Mouse (Mus musculus): Measurements from ENCODE around the gene Fzr1. TPM values are rescaled to one million over a fixed set of nuclear protein-coding genes. Genes with fewer than 3 reads are reported as not detected.

Gene Fzr1
- total RNA-seq (2021), result 10 to 100 TPM; 30.5 to 32.7 TPM
- long read RNA-seq, experiment 1, transcript Fzr1-205 (14 exons, 3,057 nt), result major isoform, 88 of 105 reads
- long read RNA-seq, experiment 1, partial matches to known transcripts, result 7 of 105 reads
- long read RNA-seq, experiment 1, other reads (novel, unspliced or antisense), result 10 of 105 reads
- long read RNA-seq, experiment 2, transcript Fzr1-205 (14 exons, 3,057 nt), result major isoform, 89 of 107 reads
- long read RNA-seq, experiment 2, partial matches to known transcripts, result 9 of 107 reads
- long read RNA-seq, experiment 2, other reads (novel, unspliced or antisense), result 9 of 107 reads

DNA sequence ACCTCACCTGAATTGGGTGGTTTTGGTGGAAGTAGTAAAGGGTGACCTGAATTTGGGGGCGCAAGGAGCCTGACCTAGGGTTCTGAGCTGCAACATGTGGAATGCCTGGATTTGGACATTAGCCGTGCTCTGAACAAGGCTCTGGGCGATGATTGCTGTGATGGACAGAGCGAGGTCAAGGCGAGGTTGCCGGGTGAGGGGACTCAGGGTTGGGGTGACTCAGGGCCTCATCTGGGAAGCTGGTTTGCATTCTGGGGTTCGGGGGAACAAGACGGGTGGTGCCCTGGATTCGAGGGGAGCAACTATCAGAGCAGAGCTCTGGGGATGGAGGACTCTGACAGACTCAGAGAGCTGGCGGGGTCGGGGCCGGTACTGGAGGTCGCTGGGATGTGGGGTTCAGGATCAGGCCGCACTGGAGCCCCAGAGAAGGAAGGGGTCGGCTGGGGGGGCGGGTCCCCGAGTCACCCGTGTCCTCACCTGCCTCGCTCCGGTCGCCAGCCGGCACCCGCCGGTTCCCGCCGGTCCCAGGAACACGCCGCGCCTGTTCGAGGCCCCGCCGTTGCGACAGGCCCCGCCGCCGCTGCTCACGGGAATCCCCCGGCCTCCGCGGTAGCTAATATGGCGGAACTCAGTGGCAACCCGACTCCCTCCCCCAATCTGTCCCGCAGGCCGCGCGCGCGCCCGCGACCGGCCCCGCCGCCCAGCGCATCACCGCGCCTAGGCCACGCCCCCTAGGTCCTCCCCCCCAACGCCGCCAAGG lies at the start of gene Fzr1:
TSS of gene Fzr1 (minus strand) at position 724 of the 760 bp plus-strand sequence.
- intact Hi-C loops (cut with DNase I), result loop anchor here (2.0 kb wide), 1 partner anchor 19 kb away; no protein-coding TSS in a partner anchor
- DNase-seq, result no peak

- peak in 1 of 2 experiments; percentile 4 for DNase-seq
Measured at GRCm38 (mm10) chr10:81427804-81428506, 49.6 kb upstream of the Fzr1 start.

GRCm38 (mm10) chr10:81427327-81427726 lies 49.0 kb upstream of the Fzr1 start:
- intact Hi-C loops (cut with DNase I), result no loop called here

More at GRCm38 (mm10) chr10:81427804-81428506, 49.6 kb upstream of the Fzr1 start:
- intact Hi-C loops (cut with DNase I), result no loop called here

GRCm38 (mm10) chr10:81426897-81427296 lies 48.6 kb upstream of the Fzr1 start:
- peak; percentile 79 to 83 for DNase-seq
- intact Hi-C loops (cut with DNase I), result no loop called here

More at GRCm38 (mm10) chr10:81427327-81427726, 49.0 kb upstream of the Fzr1 start:
- no peak for DNase-seq

DNA sequence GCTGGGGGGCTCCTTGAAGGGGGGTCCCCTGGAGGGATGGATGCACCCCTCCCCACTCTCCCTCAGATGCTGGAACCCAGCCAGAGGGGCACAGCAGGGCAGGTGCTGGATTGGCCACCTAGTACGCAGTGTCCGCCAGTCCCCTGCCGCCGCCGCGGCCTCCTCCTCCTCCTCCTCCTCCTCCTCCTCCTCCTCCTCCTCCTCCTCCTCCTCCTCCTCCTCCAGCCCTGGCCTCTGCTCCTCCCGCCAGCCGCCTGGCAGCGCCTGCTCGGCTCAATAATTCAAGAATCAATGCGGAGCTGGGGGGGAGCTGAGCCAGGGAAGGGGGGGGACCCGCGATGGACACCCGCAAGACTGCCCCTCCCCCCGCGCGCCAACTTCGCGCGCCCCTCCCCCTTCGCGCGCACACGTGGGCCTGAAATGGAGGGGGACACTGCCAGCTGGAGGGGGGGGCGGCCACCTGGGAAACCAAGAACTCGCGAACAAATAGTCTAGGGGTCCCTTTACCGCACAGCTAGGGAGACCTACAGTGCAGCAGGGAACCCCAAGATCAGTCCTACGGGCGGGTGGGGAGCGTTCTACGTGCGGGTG lies 47.9 kb upstream of the Fzr1 start:
- intact Hi-C loops (cut with DNase I), result no loop called here
- DNase-seq, result peak; percentile 42 to 56

DNA sequence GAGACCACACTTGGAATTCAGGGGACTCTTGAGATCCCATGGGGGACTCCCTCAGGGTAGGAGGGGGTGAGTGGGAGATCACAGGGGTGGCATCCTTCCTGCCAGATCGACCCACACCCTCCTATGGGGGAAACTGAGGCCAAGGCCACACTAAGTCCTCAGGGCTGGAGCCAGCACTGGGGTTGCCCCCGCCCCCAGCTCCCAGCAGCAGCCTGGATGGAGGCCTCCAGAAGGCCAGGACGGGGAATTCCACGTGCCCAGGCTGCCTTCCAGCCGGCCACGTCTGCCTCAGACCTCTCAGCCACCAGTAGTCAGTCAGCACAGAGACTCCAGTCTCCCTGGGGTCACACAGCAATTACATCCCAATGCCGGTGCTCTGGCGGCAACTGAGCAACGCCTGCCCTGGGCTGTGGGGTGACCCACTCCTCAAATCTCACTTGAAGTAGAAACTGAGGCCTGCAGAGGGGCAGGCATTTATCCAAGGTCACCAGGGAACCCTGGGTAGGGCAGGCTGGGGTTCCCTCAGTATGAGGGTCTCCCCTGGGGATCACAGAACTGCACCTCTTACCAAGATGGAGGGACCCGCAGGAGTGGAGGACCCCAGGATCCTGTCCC lies 47.0 kb upstream of the Fzr1 start:
- DNase-seq, result peak; percentile 52 to 72
- intact Hi-C loops (cut with DNase I), result loop anchor here (2.0 kb wide), 1 partner anchor 15 kb away; no protein-coding TSS in a partner anchor

GRCm38 (mm10) chr10:81424246-81425051 lies 46.1 kb upstream of the Fzr1 start:
- intact Hi-C loops (cut with DNase I), result loop anchor here (2.0 kb wide), 1 partner anchor 14 kb away; no protein-coding TSS in a partner anchor
- peak; percentile 70 to 78 for DNase-seq

- DNase-seq, result peak in 1 of 2 experiments; percentile 8
- intact Hi-C loops (cut with DNase I), result loop anchor here (2.0 kb wide), 1 partner anchor 13 kb away; no protein-coding TSS in a partner anchor
Measured at GRCm38 (mm10) chr10:81423476-81424245, 45.3 kb upstream of the Fzr1 start.

- intact Hi-C loops (cut with DNase I), result no loop called here
- peak in 1 of 2 experiments; percentile 7 for DNase-seq
Measured at GRCm38 (mm10) chr10:81422661-81423217, 44.4 kb upstream of the Fzr1 start.

DNA sequence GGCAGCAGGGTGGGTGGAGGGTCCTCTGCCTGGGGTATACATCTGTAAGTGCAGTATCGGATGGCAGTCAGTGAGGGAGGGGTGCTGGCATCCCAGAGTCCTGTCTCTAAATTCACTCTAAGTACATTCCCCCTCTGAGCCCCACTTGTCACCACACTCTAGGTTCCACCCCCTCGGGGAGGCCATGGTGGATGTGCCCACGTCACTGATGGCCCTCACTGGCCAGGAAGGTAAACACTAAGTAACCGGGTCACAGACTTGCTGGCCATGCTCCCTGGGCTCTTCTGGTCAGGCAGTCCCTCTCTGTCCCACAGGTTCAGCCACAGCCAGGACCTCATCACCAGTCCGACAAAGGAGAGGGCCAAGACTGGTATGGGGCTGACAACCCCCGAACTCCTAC lies 43.9 kb upstream of the Fzr1 start:
- DNase-seq, result peak; percentile 3 to 21
- intact Hi-C loops (cut with DNase I), result no loop called here

GRCm38 (mm10) chr10:81421797-81422100 lies 43.4 kb upstream of the Fzr1 start:
- DNase-seq, result peak; percentile 26 to 38
- intact Hi-C loops (cut with DNase I), result no loop called here

GRCm38 (mm10) chr10:81421041-81421796 lies 42.9 kb upstream of the Fzr1 start:
- intact Hi-C loops (cut with DNase I), result no loop called here
- peak in 1 of 2 experiments; percentile 3 for DNase-seq

DNA sequence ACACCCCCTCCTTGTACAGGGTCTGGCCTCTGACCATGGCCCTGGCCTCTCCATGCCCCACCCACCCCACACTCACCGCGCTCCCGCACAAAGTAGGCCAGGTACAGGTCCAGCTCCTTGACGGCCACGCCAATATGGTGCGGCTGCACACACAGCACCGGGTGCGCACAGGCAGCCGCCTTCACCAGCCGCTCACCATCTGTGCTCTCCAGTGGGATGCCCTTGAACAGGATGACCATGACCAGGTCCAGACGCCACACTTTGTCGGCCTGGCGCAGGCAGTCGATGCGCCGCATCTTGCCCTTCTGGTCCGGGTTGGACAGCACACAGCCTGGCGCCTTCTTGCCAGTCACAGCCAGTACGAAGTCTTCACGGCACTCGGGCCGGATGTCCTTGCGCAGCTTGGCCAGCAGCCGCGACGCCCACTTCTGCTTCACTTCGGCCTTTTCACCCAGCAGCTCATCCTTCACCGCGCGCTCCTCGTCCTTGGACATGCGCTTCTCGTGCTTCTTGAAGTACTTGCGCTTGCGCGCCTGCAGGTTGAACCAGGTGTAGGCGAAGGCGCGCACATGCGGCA lies 42.0 kb upstream of the Fzr1 start:
- intact Hi-C loops (cut with DNase I), result no loop called here
- peak; percentile 12 for DNase-seq

GRCm38 (mm10) chr10:81419111-81419928 lies 41.0 kb upstream of the Fzr1 start:
- peak in 1 of 2 experiments; percentile 3 for DNase-seq
- intact Hi-C loops (cut with DNase I), result no loop called here

GRCm38 (mm10) chr10:81418216-81419070 lies 40.1 kb upstream of the Fzr1 start:
- peak; percentile 3 to 9 for DNase-seq

More at GRCm38 (mm10) chr10:81418216-81419070, 40.1 kb upstream of the Fzr1 start:
- intact Hi-C loops (cut with DNase I), result no loop called here

Data from heart, postnatal 14 days (tissue).